Mouse (Mus musculus): ENCODE results near the gene Olfr1344. TPM values are rescaled to one million over a fixed set of nuclear protein-coding genes. Genes with fewer than 3 reads are reported as not detected.

The Olfr1344 gene
- polyA plus RNA-seq, 2 experiments, result not detected

DNA sequence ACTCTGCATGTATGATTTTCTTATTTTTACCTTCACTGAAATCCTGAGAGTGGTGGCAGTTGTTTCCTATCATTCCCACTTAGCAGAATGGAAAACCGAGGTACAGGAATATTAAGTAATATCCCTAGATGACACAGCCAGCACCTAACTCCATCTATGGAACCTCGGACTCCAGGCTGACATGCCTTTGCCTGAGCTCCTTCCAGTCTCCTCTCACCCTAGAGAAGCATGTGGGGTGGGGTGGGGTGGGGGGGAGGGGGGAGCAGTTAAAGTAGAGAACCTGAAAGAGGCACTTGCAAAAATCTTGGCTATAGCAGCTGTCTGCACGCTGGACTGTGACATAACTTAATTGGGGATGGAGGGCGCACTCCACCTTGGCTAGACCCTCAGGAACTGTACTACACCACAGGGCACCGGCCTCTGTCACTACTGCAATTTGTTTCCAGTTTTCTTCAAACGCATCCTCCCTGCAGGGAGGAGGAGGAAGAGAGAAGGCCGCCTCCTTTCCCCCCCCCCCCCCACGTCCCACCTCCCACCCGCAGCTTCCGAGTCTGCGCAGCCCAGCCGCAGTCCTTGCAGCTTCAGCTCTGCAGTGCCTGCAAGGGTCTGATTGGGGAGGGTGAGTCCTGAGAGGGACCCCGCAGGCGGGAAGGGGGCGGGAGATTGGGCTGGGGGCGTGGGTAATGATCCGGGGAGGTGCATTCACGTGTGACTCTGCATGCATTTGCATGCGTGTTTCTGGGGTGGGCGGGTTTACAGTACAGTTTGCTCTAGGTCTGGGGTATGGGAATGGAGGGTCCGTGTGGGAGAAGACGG lies 23.7 kb upstream of the Olfr1344 start:
- Histone ChIP-seq H3K36me3 (ENCODE audit: control insufficient read depth, insufficient read depth, low read length) (no peaks in the 10 kb centered on the region), H3K9ac (ENCODE audit: low read depth, low read length, severe bottlenecking) (no peak overlapping the region), H3K4me2 (replicated peaks; ENCODE audit: low read depth, low read length, severe bottlenecking) (no peak overlapping the region), H3K27ac (replicated peaks; ENCODE audit: low read depth, low read length) (no peak overlapping the region), H3K27me3 (ENCODE audit: control insufficient read depth, insufficient read depth, low read length) (no peaks in the 10 kb centered on the region), H3K4me3 (replicated peaks; ENCODE audit: low read length) (no peak overlapping the region), H3K4me1 (ENCODE audit: control insufficient read depth, insufficient read depth, low read length) (no peaks in the 10 kb centered on the region), H3K9me3 (ENCODE audit: control insufficient read depth, low read length) (no peaks in the 10 kb centered on the region)
- no peak for DNase-seq (ENCODE audit: low spot score)
- 9% methylated on average over 19 of the region's 22 CpGs for WGBS
- no peak for ATAC-seq (ENCODE audit: low FRiP score, low read depth)
- no peak for TF ChIP-seq POLR2A (IDR thresholded peaks at IDR 0.05; ENCODE audit: borderline replicate concordance, extremely low read depth, insufficient read depth, insufficient read length)

DNA sequence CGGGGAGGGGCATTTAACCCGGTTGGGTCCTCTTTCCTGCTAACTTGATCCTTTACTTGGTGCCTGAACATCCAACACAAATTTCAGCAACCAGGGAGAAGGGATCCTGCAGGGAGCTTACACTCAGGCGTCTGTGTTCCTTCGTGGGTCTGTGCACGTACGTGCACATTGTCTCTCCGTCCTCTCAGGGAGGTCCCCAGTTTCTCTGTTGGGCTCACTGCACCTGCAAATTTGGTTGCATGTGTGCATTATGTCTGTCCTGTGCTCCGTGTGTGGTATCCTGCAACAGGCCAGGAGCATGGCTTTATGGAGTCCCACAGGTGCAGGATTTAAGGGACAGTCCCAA lies 23.1 kb upstream of the Olfr1344 start:
- Histone ChIP-seq H3K9me3 (ENCODE audit: control insufficient read depth, low read length) (no peaks in the 10 kb centered on the region), H3K27ac (replicated peaks; ENCODE audit: low read depth, low read length) (no peak overlapping the region), H3K9ac (ENCODE audit: low read depth, low read length, severe bottlenecking) (no peak overlapping the region), H3K4me3 (replicated peaks; ENCODE audit: low read length) (no peak overlapping the region), H3K4me1 (ENCODE audit: control insufficient read depth, insufficient read depth, low read length) (no peaks in the 10 kb centered on the region), H3K27me3 (ENCODE audit: control insufficient read depth, insufficient read depth, low read length) (no peaks in the 10 kb centered on the region), H3K36me3 (ENCODE audit: control insufficient read depth, insufficient read depth, low read length) (no peaks in the 10 kb centered on the region), H3K4me2 (replicated peaks; ENCODE audit: low read depth, low read length, severe bottlenecking) (no peak overlapping the region)
- no peak for TF ChIP-seq POLR2A (IDR thresholded peaks at IDR 0.05; ENCODE audit: borderline replicate concordance, extremely low read depth, insufficient read depth, insufficient read length)
- 17% methylated on average over 8 of the region's 8 CpGs for WGBS
- ATAC-seq (ENCODE audit: low FRiP score, low read depth), result no peak
- no peak for DNase-seq (ENCODE audit: low spot score)

GRCm38 (mm10) chr7:6419894-6420293 lies 18.6 kb upstream of the Olfr1344 start:
- WGBS, result 67% methylated on average over 6 of the region's 6 CpGs
- no peaks in the 10 kb centered on the region for H3K36me3 ChIP-seq (ENCODE audit: control insufficient read depth, insufficient read depth, low read length)
- DNase-seq (ENCODE audit: low spot score), result no peak
- no peak for TF ChIP-seq POLR2A (IDR thresholded peaks at IDR 0.05; ENCODE audit: borderline replicate concordance, extremely low read depth, insufficient read depth, insufficient read length)
- H3K4me1 ChIP-seq (ENCODE audit: control insufficient read depth, insufficient read depth, low read length), result no peaks in the 10 kb centered on the region
- H3K4me2 ChIP-seq (replicated peaks; ENCODE audit: low read depth, low read length, severe bottlenecking), result no peak overlapping the region
- H3K9me3 ChIP-seq (ENCODE audit: control insufficient read depth, low read length), result no peaks in the 10 kb centered on the region
- no peak overlapping the region for H3K27ac ChIP-seq (replicated peaks; ENCODE audit: low read depth, low read length)
- H3K9ac ChIP-seq (ENCODE audit: low read depth, low read length, severe bottlenecking), result no peak overlapping the region
- no peaks in the 10 kb centered on the region for H3K27me3 ChIP-seq (ENCODE audit: control insufficient read depth, insufficient read depth, low read length)
- H3K4me3 ChIP-seq (replicated peaks; ENCODE audit: low read length), result no peak overlapping the region
- no peak for ATAC-seq (ENCODE audit: low FRiP score, low read depth)

- Histone ChIP-seq H3K27me3 (ENCODE audit: control insufficient read depth, insufficient read depth, low read length) (no peaks in the 10 kb centered on the region), H3K4me3 (replicated peaks; ENCODE audit: low read length) (no peak overlapping the region), H3K9me3 (ENCODE audit: control insufficient read depth, low read length) (peaks cover 4% of the 10 kb centered on the region; the same call in 1 of the 2 replicates), H3K27ac (replicated peaks; ENCODE audit: low read depth, low read length) (no peak overlapping the region), H3K36me3 (ENCODE audit: control insufficient read depth, insufficient read depth, low read length) (no peaks in the 10 kb centered on the region), H3K4me1 (ENCODE audit: control insufficient read depth, insufficient read depth, low read length) (no peaks in the 10 kb centered on the region), H3K9ac (ENCODE audit: low read depth, low read length, severe bottlenecking) (no peak overlapping the region), H3K4me2 (replicated peaks; ENCODE audit: low read depth, low read length, severe bottlenecking) (no peak overlapping the region)
- no peak for TF ChIP-seq POLR2A (IDR thresholded peaks at IDR 0.05; ENCODE audit: borderline replicate concordance, extremely low read depth, insufficient read depth, insufficient read length)
- WGBS, result 82% methylated on average over 3 of the region's 3 CpGs
- ATAC-seq (ENCODE audit: low FRiP score, low read depth) (no peak), DNase-seq (ENCODE audit: low spot score) (no peak)
Measured at GRCm38 (mm10) chr7:6429381-6429780, 9.1 kb upstream of the Olfr1344 start.

DNA sequence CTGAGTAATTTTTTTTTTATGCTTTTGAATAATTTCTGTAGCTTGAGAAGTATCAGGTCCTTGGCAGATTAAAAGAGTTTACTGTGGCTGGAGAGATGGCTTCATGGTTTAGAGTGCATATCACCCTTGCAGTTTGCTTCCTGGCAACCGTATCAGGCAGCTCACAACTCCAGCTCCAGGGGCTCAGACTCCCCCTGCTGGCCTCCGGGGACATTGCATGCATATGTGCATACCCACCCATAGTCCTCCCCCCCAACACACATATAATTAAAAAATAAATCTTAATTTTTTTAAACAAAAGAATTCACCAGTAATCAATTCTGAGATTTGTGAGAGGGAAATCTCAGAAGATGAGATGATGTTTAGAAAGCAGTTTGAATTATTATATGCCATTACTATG lies 8.1 kb upstream of the Olfr1344 start:
- H3K27ac ChIP-seq (replicated peaks; ENCODE audit: low read depth, low read length), result no peak overlapping the region
- no peaks in the 10 kb centered on the region for H3K36me3 ChIP-seq (ENCODE audit: control insufficient read depth, insufficient read depth, low read length)
- peaks cover 4% of the 10 kb centered on the region; the same call in 1 of the 2 replicates for H3K9me3 ChIP-seq (ENCODE audit: control insufficient read depth, low read length)
- 42% methylated on average over 2 of the region's 2 CpGs for WGBS
- ATAC-seq (ENCODE audit: low FRiP score, low read depth) (no peak), DNase-seq (ENCODE audit: low spot score) (no peak)
- H3K27me3 ChIP-seq (ENCODE audit: control insufficient read depth, insufficient read depth, low read length), result no peaks in the 10 kb centered on the region
- no peaks in the 10 kb centered on the region for H3K4me1 ChIP-seq (ENCODE audit: control insufficient read depth, insufficient read depth, low read length)
- H3K4me2 ChIP-seq (replicated peaks; ENCODE audit: low read depth, low read length, severe bottlenecking), result no peak overlapping the region
- H3K9ac ChIP-seq (ENCODE audit: low read depth, low read length, severe bottlenecking), result no peak overlapping the region
- no peak for TF ChIP-seq POLR2A (IDR thresholded peaks at IDR 0.05; ENCODE audit: borderline replicate concordance, extremely low read depth, insufficient read depth, insufficient read length)
- no peak overlapping the region for H3K4me3 ChIP-seq (replicated peaks; ENCODE audit: low read length)
